Mouse (Mus musculus) right cerebral cortex, postnatal 4 days (tissue): ENCODE measurements at regions not wholly inside any gene's neighbourhood (a gene's known extent, or its start where the extent isn't known, plus 50 kb on each side); places are given as distances from the start of the nearest gene placed in this dataset.
A peak's percentile ranks its signal among the peaks of the same experiment; 100 is the strongest.
"Not testable (repeated sequence)": the region's sequence is repeated elsewhere in the genome, so short reads cannot be mapped to it uniquely, and the experiment has no call there.

Experiments
- DNase-seq: peaks from one replicate; pipeline ENCODE4 v3.0.0-alpha.2; 2022

DNA sequence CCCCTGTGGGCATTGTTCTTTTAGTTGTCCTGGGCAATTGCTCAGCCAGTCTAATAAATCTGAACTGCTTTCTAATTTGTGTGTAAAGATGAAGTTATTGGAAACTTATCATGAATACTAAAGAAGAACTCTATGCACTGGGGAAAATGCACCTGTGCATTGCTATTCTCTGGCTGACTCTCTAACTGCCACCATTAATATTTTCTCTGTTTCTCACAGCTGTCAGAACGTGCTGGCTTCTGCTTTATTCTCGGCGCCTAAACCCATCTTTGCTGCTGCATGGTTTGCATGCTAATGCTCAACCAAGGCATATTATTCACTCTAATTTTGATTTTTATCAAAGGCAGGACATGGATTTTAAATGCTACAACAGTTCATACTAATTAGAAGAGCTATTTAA, 128.9 kb upstream of the Gm527 start:
- DNase-seq, result no peak

DNA sequence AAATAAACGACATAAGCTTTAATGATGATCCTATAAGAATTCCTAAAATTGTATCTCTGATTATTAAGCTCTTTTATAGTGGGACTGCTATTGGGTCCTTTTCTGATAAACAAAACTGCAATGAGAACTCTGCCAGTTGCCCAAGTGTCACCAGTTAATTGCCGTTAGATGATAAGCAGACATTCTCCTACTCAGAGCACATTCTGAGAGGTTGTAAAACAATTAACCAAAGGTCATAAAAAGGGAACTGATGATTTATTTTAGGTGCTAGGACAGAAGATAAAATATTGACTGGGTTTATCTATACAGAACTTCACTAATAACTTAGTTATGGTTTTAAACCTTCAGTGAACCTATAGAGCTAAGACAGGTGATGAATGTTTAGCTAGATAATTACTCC, 109.2 kb upstream of the Gm527 start:
- DNase-seq, result not testable (repeated sequence)

- no peak for DNase-seq
Observed at GRCm38 (mm10) chr12:64810081-64810480, 107.6 kb upstream of the Gm527 start.

DNA sequence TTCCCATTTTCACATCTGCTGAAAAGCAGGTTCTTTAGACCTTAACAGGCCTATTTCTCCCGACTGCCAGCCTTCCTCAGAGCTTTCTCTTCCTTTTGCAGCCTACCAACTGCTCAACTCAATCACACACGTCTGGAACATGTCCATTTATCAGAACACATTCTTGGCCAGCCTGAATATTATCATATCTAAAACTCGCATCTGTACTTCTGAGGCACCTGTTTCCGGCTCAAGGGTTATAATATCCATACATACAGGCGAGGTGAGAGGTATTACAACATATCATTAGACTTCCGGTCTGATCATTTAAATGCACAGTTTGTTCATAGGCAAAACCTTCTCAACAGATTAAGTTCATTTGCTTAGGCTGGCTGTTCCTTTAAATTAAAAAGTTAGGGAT, 101.8 kb upstream of the Gm527 start:
- DNase-seq, result no peak

DNA sequence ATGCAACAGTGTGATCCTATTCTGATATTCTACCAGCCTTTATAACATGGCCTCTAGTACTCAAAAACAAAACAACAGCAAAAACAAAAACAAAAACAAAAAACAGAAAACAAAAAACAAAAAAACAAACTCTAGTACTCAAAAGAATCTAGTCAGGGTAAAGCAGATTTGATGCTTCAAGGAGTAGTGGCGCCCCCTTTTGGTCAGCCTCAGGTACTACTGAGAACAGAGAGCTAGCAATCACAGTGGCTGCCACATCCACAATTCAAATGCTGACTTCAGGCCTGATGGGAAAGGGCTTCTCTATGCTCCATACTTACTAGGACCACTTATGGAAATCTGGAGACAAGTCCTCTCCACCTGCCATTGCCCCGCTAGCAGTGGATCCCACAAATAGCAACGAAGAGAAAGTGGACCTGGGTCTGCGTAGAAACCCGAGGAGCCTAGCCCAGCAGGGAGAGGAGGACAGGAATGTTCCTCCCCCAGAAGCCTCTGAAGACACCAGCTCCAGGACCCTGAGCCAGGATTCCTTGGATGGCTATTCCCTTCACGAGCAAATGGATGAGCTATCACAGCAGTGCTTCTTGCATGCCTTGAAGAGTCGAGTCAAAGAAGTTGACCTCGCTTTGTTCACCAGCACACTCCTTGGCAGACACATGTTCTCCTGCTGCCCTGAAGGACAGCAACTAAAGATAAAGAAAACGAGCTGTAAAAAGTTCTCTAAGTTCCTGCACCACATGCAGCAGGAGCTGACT, 100.5 kb upstream of the Gm527 start:
- DNase-seq, result peak; percentile 35

DNA sequence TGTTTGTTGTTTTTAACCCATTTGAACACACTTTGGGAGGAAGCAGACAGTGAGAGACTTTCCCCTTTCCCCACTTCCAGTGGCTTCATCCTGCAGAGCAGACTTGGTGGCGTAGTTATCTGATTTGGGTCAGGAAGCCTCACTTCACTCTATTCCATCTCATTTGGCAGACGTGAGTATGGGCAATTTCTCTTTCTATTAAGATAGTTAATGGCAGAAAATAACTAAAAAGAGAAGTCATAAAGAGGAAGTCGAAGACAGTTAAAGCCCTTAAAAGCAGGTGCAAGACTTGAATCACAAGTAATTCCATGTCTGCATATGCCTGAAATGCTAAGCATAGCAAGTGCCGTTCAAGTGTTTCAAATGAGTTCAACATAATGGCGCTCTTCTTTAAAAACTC, 97.0 kb upstream of the Gm527 start:
- no peak for DNase-seq

- peak; percentile 4 for DNase-seq
Observed at GRCm38 (mm10) chr12:64829662-64830249, 88.0 kb upstream of the Gm527 start.

DNA sequence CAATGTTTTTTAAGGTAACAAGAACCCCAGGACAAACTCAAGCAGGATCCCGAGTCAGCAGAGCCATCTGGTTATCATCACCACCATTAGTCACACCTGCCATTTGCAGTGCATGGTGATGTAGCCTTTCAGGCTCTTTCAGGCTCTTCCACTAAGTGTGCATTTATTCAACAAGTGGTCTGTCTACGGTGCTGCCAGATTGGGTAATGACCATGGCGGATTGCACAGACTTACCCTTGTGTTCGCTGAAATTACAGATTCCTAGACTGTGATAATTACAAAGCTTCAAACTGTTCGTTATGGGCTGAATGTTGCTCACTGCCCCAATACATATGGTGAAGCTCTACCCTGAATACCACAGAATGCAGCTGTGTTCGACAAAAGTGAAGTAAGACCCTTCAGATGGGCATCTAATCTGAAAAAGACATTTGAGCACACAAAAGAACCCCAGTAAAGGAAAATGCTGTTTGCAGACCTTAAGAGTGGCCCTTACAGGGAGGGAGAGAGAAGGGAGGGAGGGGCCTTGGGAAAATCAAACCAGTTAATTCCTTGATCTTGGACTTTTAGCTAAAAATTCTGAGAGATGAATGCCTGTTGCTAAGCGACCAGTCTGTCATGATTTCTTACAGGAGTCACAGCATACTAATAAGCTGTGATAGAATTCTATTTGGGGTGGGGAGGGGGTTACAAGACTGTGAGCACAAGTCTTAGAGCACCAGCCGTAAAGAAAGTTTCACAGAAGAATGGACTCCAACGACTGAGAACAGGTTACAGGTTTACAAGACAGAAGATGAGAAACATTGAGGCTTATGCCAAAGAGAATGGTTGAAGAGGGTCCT, 85.2 kb upstream of the Gm527 start:
- no peak for DNase-seq

DNA sequence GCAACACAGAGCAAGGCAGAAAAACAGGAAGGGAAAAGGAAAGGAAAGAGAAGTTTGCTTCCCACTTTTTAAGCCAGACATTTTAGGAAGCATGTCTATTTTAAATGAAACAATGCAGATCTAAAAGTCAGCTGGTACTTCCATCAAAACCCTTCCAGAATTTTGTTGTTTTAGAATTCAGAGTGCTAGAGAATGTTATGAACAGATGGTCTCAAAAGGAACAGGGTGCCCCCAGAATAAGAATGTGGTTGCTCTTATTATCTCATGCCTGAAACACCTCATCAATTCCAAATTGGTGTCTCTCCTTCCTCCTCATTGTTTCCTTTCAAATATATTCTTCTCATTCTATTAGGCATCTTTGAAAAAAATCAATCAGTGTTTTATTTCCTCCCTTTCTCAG, 60.0 kb upstream of the Gm527 start:
- DNase-seq, result no peak
